Comparison of ENCODE assay signal across 12 mouse cellular contexts in genomic region chr5:113448023-113448734, GRCm38 (mm10). TPM values are rescaled to one million over a fixed set of nuclear protein-coding genes. Genes with fewer than 3 reads are reported as not detected.
DNase-seq lines count a peak whose midpoint lies in the region; ATAC-seq and TF ChIP-seq lines count a peak whose summit lies in the region.
"Had no signal": no experiment of that assay in that cellular context is flagged by ENCODE, and none has a peak within 500 bp of the region (broad histone marks: within the 10 kb centered on the region; RNA-seq: fewer than 3 reads in every experiment).

No protein-coding gene starts in this region.

- no peak for TF ChIP-seq POLR2A in kidney, adult 2 months (IDR thresholded peaks at IDR 0.05; ENCODE audit: low read depth, low read length)

- TF ChIP-seq CTCF in kidney, adult 2 months (conservative IDR thresholded peaks at IDR 0.05; ENCODE audit: insufficient read depth, insufficient read length, low read depth, low read length) = no peak

- no peak overlapping the region for H3K4me2 ChIP-seq in embryonic facial prominence, embryonic 15.5 days (replicated peaks)

- H3K27ac ChIP-seq in kidney, adult 2 months (ENCODE audit: insufficient read depth, low read depth, low read length) = no peak overlapping the region
- H3K27ac ChIP-seq in embryonic facial prominence, embryonic 15.5 days (replicated peaks) = no peak overlapping the region
- H3K27ac ChIP-seq: heart, embryonic 10.5 days had no signal

- no peaks in the 10 kb centered on the region for H3K36me3 ChIP-seq in kidney, adult 2 months (ENCODE audit: control insufficient read depth, insufficient read depth, low read length)
- no peaks in the 10 kb centered on the region for H3K36me3 ChIP-seq in embryonic facial prominence, embryonic 15.5 days
- H3K36me3 ChIP-seq: heart, embryonic 10.5 days had no signal

- peak; percentile 63; the same call in 1 of the 2 replicates for ATAC-seq in embryonic facial prominence, embryonic 15.5 days (ENCODE audit: insufficient number of reproducible peaks, low FRiP score, low TSS enrichment, low read depth)
- no peak for ATAC-seq in CD4-positive, CD25-positive, alpha-beta regulatory T cell, adult 4 months
- ATAC-seq: activated CD4-positive, CD25-positive, alpha-beta regulatory T cell, adult 4 months; intestine, postnatal 0 days had no signal

- no peak overlapping the region for H3K9ac ChIP-seq in embryonic facial prominence, embryonic 15.5 days

- H3K9me3 ChIP-seq in embryonic facial prominence, embryonic 15.5 days (replicated peaks) = 0 out of 2 replicates have a peak, but pooled peaks cover 3% of the 10 kb centered on the region
- H3K9me3 ChIP-seq: heart, embryonic 10.5 days had no signal

- no peak overlapping the region for H3K4me3 ChIP-seq in kidney, adult 2 months (ENCODE audit: insufficient read depth, low read depth, low read length)
- no peak overlapping the region for H3K4me3 ChIP-seq in embryonic facial prominence, embryonic 15.5 days (replicated peaks)
- H3K4me3 ChIP-seq: erythroblast, embryonic 14.5 days; heart, embryonic 10.5 days had no signal

- H3K4me1 ChIP-seq in kidney, adult 2 months (ENCODE audit: control insufficient read depth, insufficient read depth, low read length) = no peaks in the 10 kb centered on the region
- H3K4me1 ChIP-seq in embryonic facial prominence, embryonic 15.5 days = peaks cover 16% of the 10 kb centered on the region

- WGBS in kidney, adult 2 months = 36% methylated on average over 9 of the region's 9 CpGs
- 41% methylated on average over 9 of the region's 9 CpGs for WGBS in embryonic facial prominence, embryonic 15.5 days

- DNase-seq in kidney, postnatal 10 days = peak; percentile 31
- DNase-seq in kidney, adult 2 months = no peak
- DNase-seq in mesoderm, embryonic 11.5 days (ENCODE audit: low read depth, low spot score) = peak; percentile 76
- peak; percentile 52 for DNase-seq in retina, postnatal 1 day
- no peak for DNase-seq in c-Kit-positive CD71-positive TER-119-positive erythroid progenitor cells, embryonic 14.5 days (ENCODE audit: low spot score)
- DNase-seq: right cerebral cortex, adult 18-20 months had no signal

- H3K27me3 ChIP-seq in kidney, adult 2 months (replicated peaks; ENCODE audit: control insufficient read depth, insufficient read depth, low read length) = no peaks in the 10 kb centered on the region
- no peaks in the 10 kb centered on the region for H3K27me3 ChIP-seq in embryonic facial prominence, embryonic 15.5 days

RNA-seq across cellular contexts. Expression of gene Wscd2, which starts 42.0 kb away (rescaled TPM):
- polyA plus RNA-seq in kidney, adult 2 months (2012; rRNA removed) = 9.0 and 10.1 TPM in 2 replicates
- 13.2 and 14.7 TPM in 2 replicates for polyA plus RNA-seq in embryonic facial prominence, embryonic 15.5 days (2015; fragmentation: Nextera tagmentation; extraction: Ambion mirVana)
- polyA plus RNA-seq in CD4-positive, CD25-positive, alpha-beta regulatory T cell, adult 4 months (2017; shearing (Covaris generic)) = 1 to 10 TPM; 1.4 to 1.5 TPM
- polyA plus RNA-seq: erythroblast, embryonic 14.5 days had no signal

Comparison
In these comparisons a context has a peak if more than half of its experiments do, and no peak if none do; other contexts are left out.
1. DNase-seq: peak in kidney, postnatal 10 days (single experiment), mesoderm, embryonic 11.5 days (single experiment) and retina, postnatal 1 day (single experiment); none in kidney, adult 2 months (single experiment) and c-Kit-positive CD71-positive TER-119-positive erythroid progenitor cells, embryonic 14.5 days (single experiment).